Mouse (Mus musculus) hindbrain, postnatal 0 days (tissue): ENCODE data around the gene Topaz1. TPM values are rescaled to one million over a fixed set of nuclear protein-coding genes. Genes with fewer than 3 reads are reported as not detected.

ENCODE experiments used
- ATAC-seq: fragments of 200-750 bp; cut with Nextera tagmentation; 2 replicates; pipeline ENCODE4 v1.8.0; 2017; ENCODE audit warnings: mild to moderate bottlenecking, moderate TSS enrichment, moderate library complexity
- DNase-seq: peaks from one replicate; pipeline ENCODE4 v3.0.0-alpha.2; 2015; ENCODE audit warnings: low spot score
- H3K27ac ChIP-seq: fragments of 300-500 bp; sonication (generic); 2 replicates; pipeline ENCODE4 v1.5.1; 2014; ENCODE audit warnings: mild to moderate bottlenecking
- H3K27me3 ChIP-seq: fragments of 300-500 bp; sonication (generic); 2 replicates; pipeline ENCODE4 v1.6.1; 2014; ENCODE audit warnings: low read length, mixed read lengths; ENCODE audit not compliant: insufficient read depth
- H3K36me3 ChIP-seq: fragments of 300-500 bp; sonication (generic); 2 replicates; pipeline ENCODE4 v1.6.1; 2014; ENCODE audit warnings: low read length, mixed read lengths; ENCODE audit not compliant: insufficient read depth
- H3K4me1 ChIP-seq: fragments of 300-500 bp; sonication (generic); 2 replicates; pipeline ENCODE4 v1.6.1; 2014; ENCODE audit warnings: antibody characterized with exemption, low read length, mixed read lengths; ENCODE audit not compliant: insufficient read depth
- H3K4me2 ChIP-seq: fragments of 300-500 bp; sonication (generic); 2 replicates; pipeline ENCODE4 v1.6.1; 2014; ENCODE audit warnings: low read depth, mild to moderate bottlenecking, low read length, moderate library complexity, mixed read lengths
- H3K4me3 ChIP-seq: fragments of 300-500 bp; sonication (generic); 2 replicates; pipeline ENCODE4 v1.5.1; 2014; ENCODE audit warnings: low read length
- H3K9ac ChIP-seq: fragments of 300-500 bp; sonication (generic); replicated peaks from 2 replicates; pipeline ENCODE4 v1.6.1; 2014; ENCODE audit warnings: mild to moderate bottlenecking, low read length, moderate library complexity, mixed read lengths
- H3K9me3 ChIP-seq: fragments of 300-500 bp; sonication (generic); 2 replicates; pipeline ENCODE4 v1.6.1; 2016; ENCODE audit warnings: low read length, mixed read lengths
- CTCF ChIP-seq: IDR thresholded peaks from 2 replicates; pipeline ENCODE4 v1.5.1; 2016; ENCODE audit warnings: antibody characterized with exemption, control low read depth, low read depth
- WGBS: fragments of 180-500 bp; shearing (Covaris S2); extraction: QIAGEN DNeasy Blood & Tissue Kit; methylation state at CpG from one replicate; pipeline ENCODE4 v1.1.7; 2014; 5-methylcytosine and 5-hydroxymethylcytosine counted together
- polyA plus RNA-seq: library from polyadenylated mRNA; unstranded; fragments of >200 nt; fragmentation: Nextera tagmentation; extraction: Ambion mirVana; gene quantifications from 2 replicates; pipeline ENCODE4 v1.2.1, GENCODE M21; 2015
- total RNA-seq: library from RNA; depleted of rRNA; stranded (reverse); fragments of >200 nt; gene quantifications from 2 replicates; pipeline ENCODE4 v1.2.3, GENCODE M21; 2014

Gene Topaz1
- total and polyA plus RNA-seq, 2 experiments from 2014 or later: not detected

DNA sequence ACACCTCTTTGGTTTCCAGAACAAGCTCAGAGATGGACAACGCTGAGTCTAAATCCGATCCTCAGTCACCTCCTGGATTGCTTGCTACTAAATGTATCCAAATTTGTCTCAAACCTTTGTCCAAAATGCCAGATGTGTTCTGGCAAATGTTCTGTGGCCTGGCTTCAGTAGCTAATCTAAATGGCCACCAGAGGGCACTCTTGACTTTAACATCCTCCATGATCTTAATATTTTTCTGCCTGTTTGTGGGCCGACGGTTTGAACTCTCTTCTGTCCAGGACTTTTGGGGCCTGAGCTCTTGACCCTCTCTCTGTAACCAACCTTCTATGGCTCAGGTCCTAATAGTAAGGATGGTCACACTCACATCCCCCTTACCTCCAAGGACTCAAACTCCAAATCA, 10.4 kb upstream of the Topaz1 start:
- Histone ChIP-seq H3K9ac (no peak overlapping the region), H3K4me2 (no peak overlapping the region), H3K36me3 (no peaks in the 10 kb centered on the region), H3K4me1 (no peaks in the 10 kb centered on the region), H3K9me3 (no peaks in the 10 kb centered on the region), H3K4me3 (no peak overlapping the region), H3K27ac (no peak overlapping the region), H3K27me3 (peaks cover 4% of the 10 kb centered on the region; the same call in 1 of the 2 replicates)
- ATAC-seq (0 out of 2 replicates have a peak, but pooled peaks have one; percentile 29), DNase-seq (peak; percentile 86)
- peak; percentile 83 for TF ChIP-seq CTCF
- WGBS: 14% methylated on average over 4 of the region's 4 CpGs

GRCm38 (mm10) chr9:122745879-122746278, 1.3 kb upstream of the Topaz1 start:
- H3K27me3 ChIP-seq: no peaks in the 10 kb centered on the region
- no peak overlapping the region for H3K27ac ChIP-seq
- no peaks in the 10 kb centered on the region for H3K9me3 ChIP-seq
- H3K4me1 ChIP-seq: no peaks in the 10 kb centered on the region
- H3K4me2 ChIP-seq: no peak overlapping the region
- WGBS: 84% methylated on average over 1 of the region's 1 CpGs
- no peak overlapping the region for H3K4me3 ChIP-seq
- ATAC-seq: no peak
- no peak for DNase-seq
- no peaks in the 10 kb centered on the region for H3K36me3 ChIP-seq
- no peak for TF ChIP-seq CTCF
- H3K9ac ChIP-seq: no peak overlapping the region

- H3K4me2 ChIP-seq: no peak overlapping the region
- H3K36me3 ChIP-seq: no peaks in the 10 kb centered on the region
- no peak overlapping the region for H3K9ac ChIP-seq
- H3K9me3 ChIP-seq: no peaks in the 10 kb centered on the region
- H3K4me3 ChIP-seq: no peak overlapping the region
- H3K27me3 ChIP-seq: no peaks in the 10 kb centered on the region
- H3K4me1 ChIP-seq: no peaks in the 10 kb centered on the region
- TF ChIP-seq CTCF: no peak
- no peak overlapping the region for H3K27ac ChIP-seq
- no peak for ATAC-seq
- DNase-seq: no peak
- 50% methylated on average over 2 of the region's 2 CpGs for WGBS
Measured at GRCm38 (mm10) chr9:122757614-122758013, 10.5 kb downstream of the Topaz1 start.

DNA sequence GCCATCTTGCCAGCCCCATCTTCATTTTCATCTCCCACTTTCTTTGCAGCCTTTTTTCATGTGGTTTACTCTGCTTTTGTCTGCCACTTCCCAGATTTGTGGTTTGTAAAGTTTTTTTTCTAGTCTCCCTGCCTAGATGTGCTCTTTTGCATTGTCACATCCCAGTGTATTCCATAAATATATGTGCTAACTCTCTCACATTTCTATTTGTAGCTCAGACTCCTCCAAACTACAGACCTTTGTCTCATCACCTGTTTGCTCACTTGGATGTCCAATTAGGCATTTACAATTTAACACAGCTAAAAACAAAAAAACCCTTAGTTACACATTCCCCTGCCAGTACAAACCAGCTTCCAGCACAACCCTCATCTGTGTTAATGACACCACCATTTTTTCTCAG, 13.0 kb downstream of the Topaz1 start:
- Histone ChIP-seq H3K4me1 (no peaks in the 10 kb centered on the region), H3K27me3 (no peaks in the 10 kb centered on the region), H3K4me2 (no peak overlapping the region), H3K27ac (no peak overlapping the region), H3K4me3 (no peak overlapping the region), H3K9me3 (no peaks in the 10 kb centered on the region), H3K9ac (no peak overlapping the region), H3K36me3 (no peaks in the 10 kb centered on the region)
- TF ChIP-seq CTCF: no peak
- DNase-seq: no peak
- no peak for ATAC-seq

- Histone ChIP-seq H3K4me1 (no peaks in the 10 kb centered on the region), H3K9ac (no peak overlapping the region), H3K36me3 (no peaks in the 10 kb centered on the region), H3K4me2 (no peak overlapping the region), H3K27me3 (no peaks in the 10 kb centered on the region), H3K27ac (no peak overlapping the region), H3K9me3 (no peaks in the 10 kb centered on the region), H3K4me3 (no peak overlapping the region)
- DNase-seq (no peak), ATAC-seq (no peak)
- TF ChIP-seq CTCF: no peak
- WGBS: 80% methylated on average over 5 of the region's 5 CpGs
Measured at GRCm38 (mm10) chr9:122785231-122785630, 38.1 kb downstream of the Topaz1 start.

DNA sequence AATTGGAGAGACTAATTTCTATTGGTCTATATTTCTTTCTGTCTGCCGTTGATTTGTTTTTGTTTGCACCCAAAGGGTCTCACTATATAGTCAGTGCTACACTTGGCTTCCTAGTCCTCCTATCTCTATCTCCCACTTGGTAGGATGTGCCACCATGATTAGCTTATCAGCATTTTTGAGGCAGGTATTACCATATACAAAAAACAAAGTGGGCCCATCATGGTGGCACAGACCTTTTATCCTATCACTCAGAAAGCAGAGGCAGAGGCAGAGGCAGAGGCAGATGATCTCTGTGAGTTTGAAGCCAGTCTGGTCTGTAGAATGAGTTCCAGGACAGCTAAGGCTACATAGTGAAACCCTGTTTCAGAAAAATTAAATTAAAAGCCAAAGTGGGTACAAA, 39.4 kb downstream of the Topaz1 start:
- no peak overlapping the region for H3K4me2 ChIP-seq
- H3K27ac ChIP-seq: no peak overlapping the region
- ATAC-seq (no peak), DNase-seq (no peak)
- H3K9ac ChIP-seq: no peak overlapping the region
- H3K9me3 ChIP-seq: no peaks in the 10 kb centered on the region
- H3K4me1 ChIP-seq: no peaks in the 10 kb centered on the region
- no peaks in the 10 kb centered on the region for H3K36me3 ChIP-seq
- TF ChIP-seq CTCF: no peak
- H3K27me3 ChIP-seq: no peaks in the 10 kb centered on the region
- WGBS: 86% methylated on average over 1 of the region's 1 CpGs
- no peak overlapping the region for H3K4me3 ChIP-seq

DNA sequence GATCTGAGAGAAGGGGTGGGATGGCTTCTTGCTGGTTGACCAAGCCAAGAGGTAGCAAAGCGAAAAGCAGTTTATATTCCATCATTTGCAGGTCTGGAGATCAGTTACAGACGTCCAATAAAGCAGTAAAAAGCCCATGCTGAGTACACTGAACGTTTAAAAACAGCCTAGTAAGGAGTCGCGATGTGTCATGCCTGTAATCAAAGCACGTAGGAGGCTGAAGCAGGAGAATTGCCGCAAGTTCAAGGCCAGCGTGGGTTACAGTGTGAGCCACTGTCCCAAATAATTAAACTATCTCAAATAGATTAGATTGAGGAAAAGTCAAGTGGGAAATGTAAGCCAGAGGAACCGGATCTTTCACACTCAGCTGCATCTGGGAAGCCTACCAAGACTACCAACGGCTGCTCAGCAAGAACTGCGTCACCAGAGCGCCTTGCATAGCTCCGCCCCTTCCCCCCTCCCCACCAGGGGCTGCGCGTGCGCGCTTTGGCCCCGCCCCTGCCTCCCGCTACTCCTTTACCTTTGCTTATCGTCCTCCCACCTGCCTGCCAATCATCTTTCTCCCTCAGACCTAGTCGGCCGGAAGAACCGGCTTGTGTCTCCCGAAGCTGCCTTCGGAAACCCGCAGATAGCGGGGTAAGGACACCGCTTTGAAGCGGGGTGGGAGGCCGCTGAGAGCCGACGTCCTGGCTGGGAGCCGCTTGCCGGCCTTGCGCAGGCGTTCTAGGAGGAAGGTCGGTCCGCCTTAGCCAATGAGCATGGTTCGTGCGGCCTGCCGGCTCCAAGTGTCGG, 58.1 kb downstream of the Topaz1 start, which contains the start of gene Tcaim:
Gene Tcaim, plus strand, starts transcription at position 487 of the 792 bp plus-strand sequence.
- Histone ChIP-seq H3K27me3 (no peaks in the 10 kb centered on the region), H3K9ac (peak within 1 kb of the TSS; percentile 81), H3K4me1 (no peaks in the 10 kb centered on the region), H3K36me3 (no peaks in the 10 kb centered on the region), H3K27ac (peak within 1 kb of the TSS; percentile 89), H3K9me3 (no peaks in the 10 kb centered on the region), H3K4me3 (peak within 1 kb of the TSS; percentile 54), H3K4me2 (peak within 1 kb of the TSS; percentile 89)
- 7% methylated on average over 42 of the region's 42 CpGs for WGBS
- TF ChIP-seq CTCF: no peak
- DNase-seq: peak; percentile 96
- ATAC-seq: peak; percentile 99
